Mouse (Mus musculus): Measurements from ENCODE around the gene Vsig10. TPM values are rescaled to one million over a fixed set of nuclear protein-coding genes. Genes with fewer than 3 reads are reported as not detected.

Vsig10 gene
- polyA plus RNA-seq, 1 experiment = 5.2 TPM

DNA sequence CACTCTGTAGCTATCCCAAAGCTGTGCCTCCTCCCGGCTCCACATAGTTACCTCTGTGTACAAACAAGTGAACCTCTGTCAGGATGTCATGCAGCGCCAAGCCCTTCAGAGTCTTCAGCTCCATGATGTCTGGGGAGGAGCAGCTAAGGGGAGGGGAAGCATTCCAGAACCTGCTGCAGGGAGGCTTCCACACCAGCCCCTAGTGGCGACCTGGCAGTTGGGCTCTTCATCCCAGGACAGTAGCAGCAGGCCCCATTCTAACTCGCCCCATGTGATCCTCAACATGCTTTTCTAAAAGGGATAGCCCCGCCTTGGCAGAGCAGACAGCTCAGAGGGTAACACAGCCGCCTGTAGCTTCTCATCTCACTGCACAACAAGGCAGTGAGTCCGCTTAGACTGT lies 62.9 kb downstream of the Vsig10 start:
- no peak overlapping the region for H3ac ChIP-seq (ENCODE audit: control insufficient read depth, insufficient read length, low read depth)
- H3K79me2 ChIP-seq (ENCODE audit: control insufficient read depth, insufficient read depth) = peaks cover 6% of the 10 kb centered on the region
- H3K4me3 ChIP-seq (ENCODE audit: insufficient read depth, poor library complexity, severe bottlenecking) = no peak overlapping the region
- TF ChIP-seq MAX (IDR thresholded peaks at IDR 0.05) (no peak), CTCF (IDR thresholded peaks at IDR 0.05; ENCODE audit: control insufficient read depth, insufficient read depth, insufficient read length) (no peak), MYOD1 (IDR thresholded peaks at IDR 0.05; ENCODE audit: control insufficient read depth, insufficient read length, low read depth) (no peak), MYOG (IDR thresholded peaks at IDR 0.05; ENCODE audit: control insufficient read depth, extremely low read depth, insufficient read length) (no peak), FOSL1 (IDR thresholded peaks at IDR 0.05; ENCODE audit: insufficient read depth, low read length, poor library complexity, severe bottlenecking) (no peak), USF1 (IDR thresholded peaks at IDR 0.05; ENCODE audit: low read depth) (no peak), CEBPB (IDR thresholded peaks at IDR 0.05; ENCODE audit: low read depth) (no peak)
- H3K79me3 ChIP-seq (ENCODE audit: low read depth) = peaks cover under 1% of the 10 kb centered on the region
- peaks cover 87% of the 10 kb centered on the region for H3K36me3 ChIP-seq (ENCODE audit: control insufficient read depth, insufficient read depth)
- H3K27me3 ChIP-seq (ENCODE audit: control insufficient read depth, insufficient read depth, insufficient read length) = no peaks in the 10 kb centered on the region

DNA sequence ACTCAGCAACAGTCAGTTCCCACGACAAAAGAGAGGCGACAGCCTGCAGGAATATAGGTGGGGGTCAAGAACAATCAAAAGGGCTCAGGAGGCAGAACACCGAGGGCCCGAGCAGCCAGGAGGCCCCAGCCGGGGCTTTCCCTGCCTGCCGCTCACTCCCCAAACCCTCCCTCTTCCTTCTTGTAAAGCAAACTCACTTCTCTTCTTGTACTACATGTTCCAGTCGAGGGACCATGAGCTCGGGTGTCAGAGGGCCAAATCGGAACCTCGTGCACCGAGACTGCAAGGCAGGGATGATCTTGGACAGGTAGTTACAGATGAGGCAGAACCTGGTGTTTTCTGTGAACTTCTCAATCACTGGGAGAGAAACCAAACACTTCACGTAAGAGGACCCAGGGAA lies 64.3 kb downstream of the Vsig10 start:
- Histone ChIP-seq H3K27me3 (ENCODE audit: control insufficient read depth, insufficient read depth, insufficient read length) (no peaks in the 10 kb centered on the region), H3ac (ENCODE audit: control insufficient read depth, insufficient read length, low read depth) (no peak overlapping the region), H3K79me2 (ENCODE audit: control insufficient read depth, insufficient read depth) (peaks cover 20% of the 10 kb centered on the region), H3K4me3 (ENCODE audit: insufficient read depth, poor library complexity, severe bottlenecking) (no peak overlapping the region), H3K36me3 (ENCODE audit: control insufficient read depth, insufficient read depth) (peaks cover 80% of the 10 kb centered on the region), H3K79me3 (ENCODE audit: low read depth) (peaks cover 12% of the 10 kb centered on the region)
- no peak for TF ChIP-seq CTCF (IDR thresholded peaks at IDR 0.05; ENCODE audit: control insufficient read depth, insufficient read depth, insufficient read length)

DNA sequence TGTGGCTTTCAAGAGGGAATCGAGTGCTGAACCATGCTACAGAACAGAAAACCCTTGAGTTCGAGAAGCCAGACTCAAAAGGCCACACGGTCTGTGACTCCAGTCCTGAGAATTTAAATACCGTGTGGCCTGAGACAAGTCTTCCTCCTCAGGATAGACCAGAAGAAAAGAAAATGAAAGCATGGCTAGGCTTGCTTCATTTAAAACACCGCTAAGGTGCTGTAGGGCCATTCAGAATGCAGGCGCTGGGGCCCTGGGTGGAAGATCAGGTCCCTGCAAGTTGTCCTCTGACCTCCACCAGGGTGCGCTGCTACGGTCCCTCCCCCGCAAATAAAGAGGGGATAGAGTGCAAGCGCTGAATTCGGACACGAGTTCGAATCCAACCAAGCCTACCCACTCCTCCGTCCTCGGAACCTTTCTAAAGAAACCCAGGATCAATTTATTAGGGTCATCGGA lies 69.4 kb downstream of the Vsig10 start:
- H3K27me3 ChIP-seq (ENCODE audit: control insufficient read depth, insufficient read depth, insufficient read length) = no peaks in the 10 kb centered on the region
- peak overlapping the region; percentile 69 for H3ac ChIP-seq (ENCODE audit: control insufficient read depth, insufficient read length, low read depth)
- H3K36me3 ChIP-seq (ENCODE audit: control insufficient read depth, insufficient read depth) = peaks cover 37% of the 10 kb centered on the region
- H3K4me3 ChIP-seq (ENCODE audit: insufficient read depth, poor library complexity, severe bottlenecking) = peak overlapping the region; percentile 80
- TF ChIP-seq CTCF (IDR thresholded peaks at IDR 0.05; ENCODE audit: control insufficient read depth, insufficient read depth, insufficient read length) = no peak
- no peak for TF ChIP-seq MAX (IDR thresholded peaks at IDR 0.05)
- no peak for TF ChIP-seq FOSL1 (IDR thresholded peaks at IDR 0.05; ENCODE audit: insufficient read depth, low read length, poor library complexity, severe bottlenecking)
- TF ChIP-seq CEBPB (IDR thresholded peaks at IDR 0.05; ENCODE audit: low read depth) = no peak
- no peak for TF ChIP-seq MYOD1 (IDR thresholded peaks at IDR 0.05; ENCODE audit: control insufficient read depth, insufficient read length, low read depth)
- no peak for TF ChIP-seq MYOG (IDR thresholded peaks at IDR 0.05; ENCODE audit: control insufficient read depth, extremely low read depth, insufficient read length)
- no peak for TF ChIP-seq USF1 (IDR thresholded peaks at IDR 0.05; ENCODE audit: low read depth)
- peaks cover 25% of the 10 kb centered on the region for H3K79me2 ChIP-seq (ENCODE audit: control insufficient read depth, insufficient read depth)
- peaks cover 13% of the 10 kb centered on the region for H3K79me3 ChIP-seq (ENCODE audit: low read depth)

DNA sequence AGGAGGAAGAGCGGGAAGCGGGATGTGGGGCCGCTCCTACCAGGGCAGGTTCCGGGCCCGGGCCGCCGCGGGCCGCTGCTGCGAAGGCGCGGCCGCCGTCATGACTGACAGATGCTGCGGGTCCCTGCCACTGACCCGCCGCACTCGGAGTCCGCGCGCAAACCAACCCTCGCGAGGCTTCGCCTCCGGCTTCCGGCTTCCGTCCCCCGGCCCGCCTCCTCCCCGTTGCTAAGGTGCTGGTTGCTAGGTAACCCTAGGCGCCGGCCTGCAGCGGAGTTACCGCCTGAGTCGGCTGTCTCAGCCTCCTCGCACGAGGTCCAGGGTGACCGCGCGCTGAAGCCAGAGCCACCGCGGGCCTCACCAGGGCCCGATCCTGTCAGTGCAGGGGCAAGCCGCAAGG lies 70.0 kb downstream of the Vsig10 start, which contains the start of gene Rfc5:
Gene Rfc5 (minus strand): TSS at position 171 of the 400 bp plus-strand sequence.
- Histone ChIP-seq H3K79me2 (ENCODE audit: control insufficient read depth, insufficient read depth) (peaks cover 25% of the 10 kb centered on the region), H3K36me3 (ENCODE audit: control insufficient read depth, insufficient read depth) (peaks cover 32% of the 10 kb centered on the region), H3K4me3 (ENCODE audit: insufficient read depth, poor library complexity, severe bottlenecking) (peak within 1 kb of the TSS; percentile 80), H3K27me3 (ENCODE audit: control insufficient read depth, insufficient read depth, insufficient read length) (no peaks in the 10 kb centered on the region), H3K79me3 (ENCODE audit: low read depth) (peaks cover 13% of the 10 kb centered on the region), H3ac (ENCODE audit: control insufficient read depth, insufficient read length, low read depth) (peak within 1 kb of the TSS; percentile 71)
- TF ChIP-seq USF1 (IDR thresholded peaks at IDR 0.05; ENCODE audit: low read depth) = no peak
- no peak for TF ChIP-seq MYOG (IDR thresholded peaks at IDR 0.05; ENCODE audit: control insufficient read depth, extremely low read depth, insufficient read length)
- TF ChIP-seq CEBPB (IDR thresholded peaks at IDR 0.05; ENCODE audit: low read depth) = no peak
- no peak for TF ChIP-seq CTCF (IDR thresholded peaks at IDR 0.05; ENCODE audit: control insufficient read depth, insufficient read depth, insufficient read length)
- peak; percentile 89 for TF ChIP-seq MAX (IDR thresholded peaks at IDR 0.05)

DNA sequence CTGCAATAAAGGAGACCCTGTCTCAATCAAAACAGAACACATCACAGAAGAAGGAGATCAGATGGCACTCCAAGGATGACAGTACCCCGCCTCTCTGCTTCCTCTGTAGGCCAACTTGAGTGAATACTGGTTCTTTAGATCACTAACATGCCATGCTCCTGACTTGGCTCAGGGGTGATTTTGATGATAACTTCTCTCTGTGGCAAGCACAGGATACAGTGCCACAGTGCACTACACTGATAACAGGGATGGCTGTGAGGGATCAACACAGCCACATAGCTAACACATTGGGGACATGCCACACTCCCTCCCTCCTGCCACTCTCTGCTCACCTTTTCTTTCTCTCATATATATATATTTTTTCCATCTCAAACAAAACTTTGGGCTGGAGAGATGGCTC lies 72.0 kb downstream of the Vsig10 start:
- TF ChIP-seq MYOG (IDR thresholded peaks at IDR 0.05; ENCODE audit: control insufficient read depth, extremely low read depth, insufficient read length) (no peak), FOSL1 (IDR thresholded peaks at IDR 0.05; ENCODE audit: insufficient read depth, low read length, poor library complexity, severe bottlenecking) (no peak), CTCF (IDR thresholded peaks at IDR 0.05; ENCODE audit: control insufficient read depth, insufficient read depth, insufficient read length) (no peak), MYOD1 (IDR thresholded peaks at IDR 0.05; ENCODE audit: control insufficient read depth, insufficient read length, low read depth) (no peak), CEBPB (IDR thresholded peaks at IDR 0.05; ENCODE audit: low read depth) (no peak), USF1 (IDR thresholded peaks at IDR 0.05; ENCODE audit: low read depth) (no peak), MAX (IDR thresholded peaks at IDR 0.05) (no peak)
- Histone ChIP-seq H3K36me3 (ENCODE audit: control insufficient read depth, insufficient read depth) (peaks cover 14% of the 10 kb centered on the region), H3K4me3 (ENCODE audit: insufficient read depth, poor library complexity, severe bottlenecking) (no peak overlapping the region), H3K79me3 (ENCODE audit: low read depth) (peaks cover 13% of the 10 kb centered on the region), H3K79me2 (ENCODE audit: control insufficient read depth, insufficient read depth) (peaks cover 25% of the 10 kb centered on the region), H3ac (ENCODE audit: control insufficient read depth, insufficient read length, low read depth) (no peak overlapping the region), H3K27me3 (ENCODE audit: control insufficient read depth, insufficient read depth, insufficient read length) (no peaks in the 10 kb centered on the region)

DNA sequence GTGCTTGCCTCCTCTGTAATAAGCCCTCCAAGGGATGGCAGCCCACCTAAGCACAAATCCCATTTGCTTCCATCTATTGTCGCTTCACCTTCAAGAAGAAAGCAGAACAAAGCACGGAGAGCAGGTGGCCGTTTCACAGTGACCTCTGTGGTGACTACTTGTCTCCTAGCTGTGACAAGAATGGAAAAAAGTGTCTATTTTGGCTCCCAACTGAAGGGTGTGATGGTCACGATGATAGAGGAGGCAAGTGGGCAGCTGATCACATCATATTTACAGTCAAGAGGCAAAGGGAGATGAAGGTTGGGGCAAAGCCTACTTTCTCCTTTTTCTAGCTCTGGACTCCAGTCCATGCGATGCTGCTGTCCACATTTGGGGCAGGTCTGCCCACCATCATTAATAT lies 77.0 kb downstream of the Vsig10 start:
- Histone ChIP-seq H3K27me3 (ENCODE audit: control insufficient read depth, insufficient read depth, insufficient read length) (peaks cover 4% of the 10 kb centered on the region), H3K36me3 (ENCODE audit: control insufficient read depth, insufficient read depth) (no peaks in the 10 kb centered on the region), H3K79me2 (ENCODE audit: control insufficient read depth, insufficient read depth) (no peaks in the 10 kb centered on the region), H3ac (ENCODE audit: control insufficient read depth, insufficient read length, low read depth) (no peak overlapping the region), H3K79me3 (ENCODE audit: low read depth) (no peaks in the 10 kb centered on the region), H3K4me3 (ENCODE audit: insufficient read depth, poor library complexity, severe bottlenecking) (no peak overlapping the region)
- TF ChIP-seq CEBPB (IDR thresholded peaks at IDR 0.05; ENCODE audit: low read depth) (no peak), FOSL1 (IDR thresholded peaks at IDR 0.05; ENCODE audit: insufficient read depth, low read length, poor library complexity, severe bottlenecking) (no peak), MYOG (IDR thresholded peaks at IDR 0.05; ENCODE audit: control insufficient read depth, extremely low read depth, insufficient read length) (no peak), USF1 (IDR thresholded peaks at IDR 0.05; ENCODE audit: low read depth) (no peak), CTCF (IDR thresholded peaks at IDR 0.05; ENCODE audit: control insufficient read depth, insufficient read depth, insufficient read length) (no peak), MYOD1 (IDR thresholded peaks at IDR 0.05; ENCODE audit: control insufficient read depth, insufficient read length, low read depth) (no peak), MAX (IDR thresholded peaks at IDR 0.05) (no peak)
